Mouse (Mus musculus) stomach, adult 2 months (tissue): ENCODE measurements around the gene Gm11937. TPM values are rescaled to one million over a fixed set of nuclear protein-coding genes. Genes with fewer than 3 reads are reported as not detected.

Source experiments
- polyA plus RNA-seq: library from polyadenylated mRNA; depleted of rRNA; stranded (reverse); fragments of >200 nt; gene quantifications from 2 replicates; pipeline ENCODE4 v1.2.3, GENCODE M21; 2012; rRNA removed

Gm11937 gene
- not detected in 2 replicates for polyA plus RNA-seq

DNA sequence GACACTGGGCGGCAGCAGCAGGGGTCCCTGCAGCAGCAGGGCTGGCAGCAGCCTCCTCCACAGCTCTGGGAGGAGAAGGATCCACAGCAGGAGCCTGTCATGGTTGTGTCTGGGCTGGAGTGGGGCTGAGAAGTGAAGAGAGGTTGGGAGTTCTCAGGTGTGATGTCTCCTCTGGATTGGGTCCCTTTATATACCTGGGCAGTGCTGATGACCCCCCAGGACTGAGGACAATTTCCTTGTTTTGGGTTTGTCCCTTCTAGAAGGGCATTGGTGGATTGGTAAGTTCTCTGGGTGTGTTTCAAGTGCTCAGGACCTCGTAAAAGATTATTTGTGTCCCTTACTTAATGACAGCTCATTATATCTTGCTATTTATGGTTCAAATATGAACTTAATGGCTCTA lies at the start of gene Gm11937:
Gene Gm11937 (minus strand): TSS at position 101 of the 400 bp plus-strand sequence.

DNA sequence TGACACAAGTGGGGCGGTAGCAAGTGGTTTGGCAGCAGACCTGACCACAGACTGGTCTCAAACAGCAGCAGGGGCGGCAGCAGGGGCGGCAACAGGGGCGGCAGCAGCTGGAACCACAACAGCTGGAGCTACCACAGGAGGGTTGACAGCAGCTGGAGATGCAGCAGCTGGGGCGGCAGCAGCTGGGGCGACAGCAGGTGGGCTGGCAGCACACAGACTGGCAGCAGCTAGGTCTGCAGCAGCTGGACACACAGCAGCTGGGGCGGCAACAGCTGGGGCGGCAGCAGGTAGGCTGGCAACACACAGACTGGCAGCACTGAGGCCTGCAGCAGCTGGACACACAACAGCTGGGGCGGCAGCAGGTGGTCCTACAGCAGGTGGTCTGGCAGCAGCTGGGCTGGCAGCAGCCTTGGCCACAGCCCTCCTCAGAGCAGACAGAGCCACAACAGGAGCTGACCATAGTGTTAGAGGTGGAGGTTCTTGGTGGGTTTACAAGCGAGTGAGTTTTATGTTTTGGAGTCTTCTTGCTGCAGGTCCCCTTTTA lies 48.5 kb upstream of the Gm11937 start, which contains the start of gene Gm11563:
Gene Gm11563 (minus strand): TSS at position 494 of the 544 bp plus-strand sequence.

DNA sequence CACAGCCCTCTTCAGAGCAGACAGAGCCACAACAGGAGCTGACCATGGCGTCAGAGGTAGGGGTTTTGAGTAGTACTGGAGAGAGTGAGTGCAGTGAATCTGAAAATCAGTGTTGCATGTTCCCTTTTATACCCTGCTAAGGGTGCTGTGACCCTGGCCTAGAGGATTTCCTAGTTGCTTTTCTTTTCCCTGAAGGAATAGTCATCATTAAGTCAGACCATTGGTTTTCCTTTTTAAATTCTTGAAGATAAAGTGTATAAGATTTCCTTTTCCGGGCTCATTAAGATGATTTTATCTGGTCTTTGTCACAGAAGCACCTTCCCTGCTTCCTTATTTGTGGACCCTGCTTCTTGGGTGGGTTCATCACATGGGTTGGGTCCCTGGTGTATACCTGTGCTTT lies 40.1 kb upstream of the Gm11937 start, which contains the start of gene Gm11555:
Gene Gm11555 (minus strand): TSS at position 101 of the 400 bp plus-strand sequence.

DNA sequence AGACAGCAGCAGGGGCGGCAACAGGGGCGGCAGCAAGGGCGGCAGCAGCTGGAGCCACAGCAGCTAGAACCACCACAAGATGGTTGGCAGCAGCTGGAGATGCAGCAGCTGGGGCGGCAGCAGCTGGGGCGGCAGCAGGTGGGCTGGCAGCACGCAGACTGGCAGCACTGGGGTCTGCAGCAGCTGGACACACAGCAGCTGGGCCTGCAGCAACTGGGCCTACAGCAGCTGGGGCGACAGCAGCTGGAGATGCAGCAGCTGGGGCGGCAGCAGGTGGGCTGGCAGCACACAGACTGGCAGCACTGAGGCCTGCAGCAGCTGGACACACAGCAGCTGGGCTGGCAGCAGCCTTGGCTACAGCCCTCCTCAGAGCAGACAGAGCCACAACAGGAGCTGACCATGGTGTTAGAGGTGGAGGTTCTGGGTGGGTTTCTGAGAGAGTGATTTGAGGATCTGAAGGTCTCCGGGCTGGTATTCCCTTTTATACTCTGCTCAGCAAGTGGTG lies 33.7 kb upstream of the Gm11937 start, which contains the start of gene Krtap4-7:
Gene Krtap4-7 (minus strand): TSS at position 455 of the 505 bp plus-strand sequence.

DNA sequence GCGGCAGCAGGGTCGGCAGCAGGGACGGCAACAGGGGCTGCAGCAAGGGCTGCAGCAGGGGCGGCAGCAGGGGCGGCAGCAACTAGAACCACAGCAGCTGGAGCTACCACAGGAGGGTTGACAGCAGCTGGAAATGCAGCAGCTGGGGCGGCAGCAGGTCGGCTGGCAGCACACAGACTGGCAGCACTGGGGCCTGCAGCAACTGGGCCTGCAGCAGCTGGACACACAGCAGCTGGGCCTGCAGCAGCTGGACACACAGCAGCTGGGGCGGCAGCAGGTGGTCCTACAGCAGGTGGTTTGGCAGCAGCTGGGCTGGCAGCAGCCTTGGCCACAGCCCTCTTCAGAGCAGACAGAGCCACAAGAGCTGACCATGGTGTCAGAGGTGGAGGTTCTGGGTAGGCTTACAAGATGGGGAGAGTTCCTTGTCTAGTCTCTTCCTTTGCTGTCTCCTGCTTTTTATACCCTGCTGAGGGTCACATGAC lies 24.7 kb upstream of the Gm11937 start, which contains the start of gene Krtap4-2:
Gene Krtap4-2 (minus strand): TSS at position 432 of the 482 bp plus-strand sequence.

DNA sequence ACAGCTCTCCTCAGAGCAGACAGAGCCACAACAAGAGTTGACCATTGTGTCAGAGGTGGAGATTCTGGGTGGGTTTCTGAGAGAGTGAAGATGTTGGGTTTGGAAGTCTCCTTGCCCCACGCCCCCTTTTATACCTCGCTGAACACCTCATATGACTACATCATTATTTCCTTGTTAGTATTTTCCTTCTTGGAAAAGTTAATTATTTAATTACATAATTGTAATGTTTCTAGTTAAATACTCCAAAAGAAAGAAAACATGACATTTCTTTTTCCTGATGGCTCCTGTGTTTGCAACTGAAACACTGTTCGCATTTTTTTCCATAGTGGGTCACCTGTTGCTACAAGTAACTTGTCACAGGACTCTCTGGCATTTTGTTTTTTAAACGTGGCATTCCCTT lies 18.1 kb upstream of the Gm11937 start, which contains the start of gene Krtap4-1:
Gene Krtap4-1 (minus strand): TSS at position 101 of the 400 bp plus-strand sequence.

DNA sequence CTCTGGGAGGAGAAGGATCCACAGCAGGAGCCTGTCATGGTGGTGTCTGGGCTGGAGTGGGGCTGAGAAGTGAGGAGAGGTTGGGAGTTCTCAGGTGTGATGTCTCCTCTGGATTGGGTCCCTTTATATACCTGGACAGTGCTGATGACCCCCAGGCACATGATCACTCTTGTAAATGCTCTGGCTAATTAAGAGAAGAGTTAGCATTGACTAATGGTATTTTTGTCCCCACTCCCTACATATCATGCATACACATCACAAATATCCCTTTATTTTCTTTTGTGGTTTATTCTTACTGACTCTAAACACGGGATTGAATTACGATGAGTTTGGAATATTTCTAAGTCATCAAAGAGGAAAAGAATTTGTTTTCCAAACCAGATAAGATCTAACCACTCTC lies 10.3 kb upstream of the Gm11937 start, which contains the start of gene Gm11562:
Gene Gm11562 (minus strand): TSS at position 101 of the 400 bp plus-strand sequence.

DNA sequence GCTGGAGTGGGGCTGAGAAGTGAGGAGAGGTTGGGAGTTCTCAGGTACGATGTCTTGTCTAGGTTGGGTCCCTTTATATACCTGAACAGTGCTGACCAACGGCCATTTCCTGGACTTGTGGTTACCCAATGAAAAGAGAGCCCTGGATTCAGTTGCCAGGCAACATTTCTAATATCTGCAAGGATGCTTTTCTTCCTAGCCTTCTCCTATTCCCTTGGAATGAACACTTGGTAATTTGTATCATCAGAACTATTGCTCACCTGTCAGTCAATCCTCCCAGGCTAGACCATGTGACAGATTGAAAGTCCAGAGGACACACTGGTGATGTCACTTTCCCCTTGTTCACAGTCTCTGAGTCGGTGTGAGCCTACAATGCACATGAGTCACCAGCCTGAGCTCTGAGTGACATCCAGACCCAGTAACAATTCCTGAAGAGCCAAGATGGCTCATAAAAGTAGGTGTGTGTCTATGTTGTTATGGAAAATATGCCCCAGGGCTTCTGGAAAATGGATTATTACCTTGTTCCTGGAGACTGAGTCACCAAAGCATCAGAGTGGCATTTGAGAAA lies 4.9 kb upstream of the Gm11937 start, which contains the start of gene Krtap2-4:
Gene Krtap2-4 (minus strand): TSS at position 51 of the 568 bp plus-strand sequence.

DNA sequence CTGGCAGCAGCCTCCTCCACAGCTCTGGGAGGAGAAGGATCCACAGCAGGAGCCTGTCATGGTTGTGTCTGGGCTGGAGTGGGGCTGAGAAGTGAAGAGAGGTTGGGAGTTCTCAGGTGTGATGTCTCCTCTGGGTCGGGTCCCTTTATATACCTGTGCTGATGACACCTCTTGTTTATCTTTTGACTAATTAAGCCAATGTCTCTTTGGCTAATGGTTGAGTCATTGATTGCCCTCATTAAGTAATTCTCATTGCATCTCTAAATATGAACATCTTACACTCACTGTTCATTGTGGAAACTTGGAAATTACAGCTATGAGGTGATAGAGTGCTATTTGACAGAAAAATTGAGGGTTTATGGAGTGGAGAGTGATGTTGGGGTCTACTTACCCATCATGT lies 6.8 kb downstream of the Gm11937 start, which contains the start of gene Gm11938:
Gene Gm11938 (minus strand): TSS at position 101 of the 400 bp plus-strand sequence.

DNA sequence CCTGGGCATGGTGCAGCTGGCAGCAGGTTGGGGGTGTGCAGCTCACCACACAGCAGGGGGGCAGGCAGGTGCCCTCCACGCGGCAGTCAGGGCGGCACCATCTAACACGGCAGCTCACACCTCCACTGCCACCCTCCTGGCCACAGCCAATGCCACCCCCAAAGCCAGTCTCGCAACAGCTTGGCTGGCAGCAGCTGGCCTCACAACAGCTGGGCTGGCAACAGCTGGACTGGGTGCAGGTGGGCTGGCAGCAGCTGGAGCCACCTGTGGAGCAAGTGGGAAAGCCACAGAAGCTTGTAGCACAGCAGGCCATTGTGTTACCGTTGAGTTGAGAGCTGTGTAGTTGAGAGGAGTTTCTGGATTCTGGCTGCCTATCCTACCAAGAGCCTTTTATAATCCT lies 12.2 kb downstream of the Gm11937 start, which contains the start of gene Krtap9-3:
Gene Krtap9-3 (minus strand): TSS at position 364 of the 400 bp plus-strand sequence.

DNA sequence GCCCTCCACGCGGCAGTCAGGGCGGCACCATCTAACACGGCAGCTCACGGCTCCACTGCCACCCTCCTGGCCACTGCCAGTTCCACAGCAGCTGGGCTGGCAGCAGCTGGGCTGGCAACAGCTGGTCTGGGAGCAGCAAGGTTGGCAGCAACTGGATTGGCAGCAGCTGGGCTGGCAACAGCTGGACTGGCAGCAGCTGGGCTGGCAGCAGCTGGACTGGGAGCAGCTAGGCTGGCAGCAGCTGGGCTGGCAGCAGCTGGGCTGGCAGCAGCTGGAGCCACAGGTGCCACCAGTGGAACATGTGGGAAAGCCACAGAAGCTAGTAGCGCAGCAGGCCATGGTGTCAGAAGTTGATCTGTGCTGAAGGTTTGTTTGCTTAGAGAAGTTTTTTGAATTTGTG lies 19.0 kb downstream of the Gm11937 start, which contains the start of gene Krtap1-3:
Gene Krtap1-3 (minus strand): TSS at position 359 of the 400 bp plus-strand sequence.

DNA sequence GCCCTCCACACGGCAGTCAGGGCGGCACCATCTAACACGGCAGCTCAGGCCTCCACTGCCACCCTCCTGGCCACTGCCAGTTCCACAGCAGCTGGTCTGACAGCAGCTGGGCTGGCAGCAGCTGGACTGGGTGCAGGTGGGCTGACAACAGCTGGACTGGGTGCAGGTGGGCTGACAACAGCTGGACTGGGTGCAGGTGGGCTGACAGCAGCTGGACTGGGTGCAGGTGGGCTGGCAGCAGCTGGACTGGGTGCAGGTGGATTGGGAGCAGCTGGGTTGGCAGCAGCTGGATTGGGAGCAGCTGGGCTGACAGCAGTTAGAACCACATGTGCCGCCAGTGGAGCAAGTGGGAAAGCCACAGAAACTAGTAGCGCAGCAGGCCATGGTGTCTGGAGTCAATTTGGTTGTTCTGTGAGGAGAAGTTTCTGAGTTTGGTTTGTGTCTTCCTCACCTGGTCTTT lies 26.7 kb downstream of the Gm11937 start, which contains the start of gene Krtap1-4:
Gene Krtap1-4 (minus strand): TSS at position 410 of the 460 bp plus-strand sequence.

DNA sequence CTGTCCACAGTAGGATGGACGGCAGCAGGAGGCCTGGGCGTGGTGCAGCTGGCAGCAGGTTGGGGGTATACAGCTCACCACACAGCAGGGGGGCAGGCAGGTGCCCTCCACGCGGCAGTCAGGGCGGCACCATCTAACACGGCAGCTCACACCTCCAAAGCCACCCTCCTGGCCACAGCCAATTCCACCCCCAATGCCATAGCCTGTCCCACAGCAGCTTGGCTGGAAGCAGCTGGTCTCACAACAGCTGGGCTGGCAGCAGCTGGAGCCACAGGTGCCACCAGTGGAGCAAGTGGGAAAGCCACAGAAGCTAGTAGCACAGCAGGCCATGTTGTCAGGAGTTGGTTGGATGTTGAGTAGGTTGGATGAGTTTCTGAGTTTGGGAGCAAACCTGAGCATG lies 29.4 kb downstream of the Gm11937 start, which contains the start of gene Krtap1-5:
Gene Krtap1-5 (minus strand): TSS at position 381 of the 400 bp plus-strand sequence.

DNA sequence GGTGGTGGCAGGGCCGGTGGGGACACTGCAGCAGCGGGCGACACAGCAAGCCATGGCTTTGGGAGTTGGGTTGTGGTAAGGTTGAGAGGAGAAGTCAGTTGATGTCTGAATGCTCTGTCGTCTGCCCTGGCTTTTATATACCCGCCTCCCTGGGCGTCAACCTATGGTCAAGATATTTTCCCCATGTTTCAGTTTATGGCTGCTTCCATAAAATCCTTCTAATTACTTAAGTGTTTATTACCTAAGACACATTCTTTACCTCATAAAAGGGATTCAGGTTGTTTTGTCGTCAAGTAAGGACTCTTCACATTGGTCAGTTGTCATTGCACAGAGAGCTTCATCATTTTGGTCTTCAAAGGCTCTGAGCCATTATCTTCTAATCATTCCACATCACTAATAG lies 43.5 kb downstream of the Gm11937 start, which contains the start of gene Krtap3-1:
Gene Krtap3-1 (minus strand): TSS at position 101 of the 400 bp plus-strand sequence.

Other genes with a start within 250 kb of the Gm11937 start
- gene Krt28, start 235.3 kb downstream of the Gm11937 start, polyA plus RNA-seq: not detected in 2 replicates
- 321 and 430 TPM in 2 replicates for gene Krt10, start 220.8 kb downstream of the Gm11937 start, polyA plus RNA-seq
- gene Krt12, start 187.9 kb downstream of the Gm11937 start, polyA plus RNA-seq: 0.58 and 0.89 TPM in 2 replicates
- gene Krt20, start 172.0 kb downstream of the Gm11937 start, polyA plus RNA-seq: 24.2 and 29.7 TPM in 2 replicates
- 108 and 113 TPM in 2 replicates for gene Krt23, start 117.1 kb downstream of the Gm11937 start, polyA plus RNA-seq
- not detected in 2 replicates for gene Krt39, start 88.9 kb downstream of the Gm11937 start, polyA plus RNA-seq
- gene Krt40, start 67.0 kb downstream of the Gm11937 start, polyA plus RNA-seq: not detected in 2 replicates
- 0.44 TPM in 1 of 2 replicates, not detected in the other for gene Krtap3-3, start 59.3 kb downstream of the Gm11937 start, polyA plus RNA-seq
- gene Krtap3-2, start 53.3 kb downstream of the Gm11937 start, polyA plus RNA-seq: 0.81 and 3.3 TPM in 2 replicates
- not detected in 2 replicates for gene Gm11939, start 50.7 kb downstream of the Gm11937 start, polyA plus RNA-seq
- gene Krtap3-1, start 43.6 kb downstream of the Gm11937 start, polyA plus RNA-seq: not detected in 2 replicates
- not detected in 2 replicates for gene Krtap1-5, start 29.2 kb downstream of the Gm11937 start, polyA plus RNA-seq
- gene Krtap1-4, start 26.5 kb downstream of the Gm11937 start, polyA plus RNA-seq: 0.21 TPM in 1 of 2 replicates, not detected in the other
- gene Krtap1-3, start 18.9 kb downstream of the Gm11937 start, polyA plus RNA-seq: not detected in 2 replicates
- not detected in 2 replicates for gene Krtap9-3, start 12.1 kb downstream of the Gm11937 start, polyA plus RNA-seq
- gene Gm11938, start 6.9 kb downstream of the Gm11937 start, polyA plus RNA-seq: not detected in 2 replicates
- not detected in 2 replicates for gene Krtap2-4, start 4.7 kb upstream of the Gm11937 start, polyA plus RNA-seq
- not detected in 2 replicates for gene Gm11562, start 10.2 kb upstream of the Gm11937 start, polyA plus RNA-seq
- gene Krtap4-1, start 18.0 kb upstream of the Gm11937 start, polyA plus RNA-seq: not detected in 2 replicates
- gene Krtap4-2, start 24.9 kb upstream of the Gm11937 start, polyA plus RNA-seq: not detected in 2 replicates
- not detected in 2 replicates for gene Krtap4-7, start 33.9 kb upstream of the Gm11937 start, polyA plus RNA-seq
- gene Gm11555, start 40.0 kb upstream of the Gm11937 start, polyA plus RNA-seq: not detected in 2 replicates
- not detected in 2 replicates for gene Gm11563, start 48.8 kb upstream of the Gm11937 start, polyA plus RNA-seq
- not detected in 2 replicates for gene Krtap4-6, start 55.8 kb upstream of the Gm11937 start, polyA plus RNA-seq
- gene Gm14190, start 80.6 kb upstream of the Gm11937 start, polyA plus RNA-seq: not detected in 2 replicates
- not detected in 2 replicates for gene Gm14180, start 124.1 kb upstream of the Gm11937 start, polyA plus RNA-seq
- gene Gm11595, start 162.7 kb upstream of the Gm11937 start, polyA plus RNA-seq: not detected in 2 replicates
- gene Krtap4-8, start 170.5 kb upstream of the Gm11937 start, polyA plus RNA-seq: not detected in 2 replicates
- not detected in 2 replicates for gene Krtap4-9, start 175.0 kb upstream of the Gm11937 start, polyA plus RNA-seq
- not detected in 2 replicates for gene Gm11596, start 183.3 kb upstream of the Gm11937 start, polyA plus RNA-seq
- gene Gm11569, start 188.7 kb upstream of the Gm11937 start, polyA plus RNA-seq: not detected in 2 replicates
- 0.25 TPM in 1 of 2 replicates, not detected in the other for gene Gm11554, start 194.3 kb upstream of the Gm11937 start, polyA plus RNA-seq
- gene Krtap4-13, start 199.7 kb upstream of the Gm11937 start, polyA plus RNA-seq: 0.36 TPM in 1 of 2 replicates, not detected in the other
- not detected in 2 replicates for gene Gm11564, start 205.5 kb upstream of the Gm11937 start, polyA plus RNA-seq
- not detected in 2 replicates for gene 2300003K06Rik, start 227.9 kb upstream of the Gm11937 start, polyA plus RNA-seq
- not detected in 2 replicates for gene Krtap4-16, start 241.4 kb upstream of the Gm11937 start, polyA plus RNA-seq
- gene Gm11568, start 247.7 kb upstream of the Gm11937 start, polyA plus RNA-seq: not detected in 2 replicates